8 mouse cellular contexts compared by ENCODE assay signal in the genomic region with DNA sequence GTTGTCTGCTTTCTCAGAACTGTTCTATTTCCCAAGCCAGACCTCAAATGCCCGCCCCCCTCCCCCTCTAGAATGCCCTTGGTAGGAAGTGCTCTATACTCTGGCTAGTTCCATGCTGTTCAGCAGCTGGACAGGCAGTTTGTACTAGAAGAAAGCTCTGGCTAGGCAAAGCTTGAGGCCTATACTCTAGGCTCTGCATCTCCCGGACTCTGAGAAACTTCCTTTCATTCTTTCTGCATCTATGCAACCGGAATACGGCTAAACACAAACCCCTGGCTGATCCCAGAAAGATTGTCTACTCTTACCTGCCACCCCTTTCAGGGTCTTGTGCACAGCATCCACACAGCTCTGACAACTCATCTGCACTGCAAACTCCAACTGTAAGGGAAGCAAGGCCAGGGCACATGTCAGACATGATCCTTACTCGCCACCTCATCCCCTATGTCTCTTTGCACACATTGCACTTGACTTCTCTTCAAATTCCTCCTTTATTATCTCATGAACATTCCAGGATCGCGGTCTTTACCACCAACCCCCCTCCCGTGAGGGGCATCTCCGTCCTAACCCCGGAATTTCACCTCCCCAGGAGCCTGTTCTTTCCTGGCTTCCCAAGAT. TPM values are rescaled to one million over a fixed set of nuclear protein-coding genes. Genes with fewer than 3 reads are reported as not detected.
DNase-seq lines count a peak whose midpoint lies in the region; ATAC-seq and TF ChIP-seq lines count a peak whose summit lies in the region.

No protein-coding gene starts in this region.

- no peaks in the 10 kb centered on the region; the same call in 1 of the 2 replicates for H3K27me3 ChIP-seq in kidney, postnatal 0 days (ENCODE audit: insufficient read depth, low read length)
- H3K27me3 ChIP-seq in hindbrain, embryonic 15.5 days = peaks cover 23% of the 10 kb centered on the region
- peaks cover 26% of the 10 kb centered on the region for H3K27me3 ChIP-seq in myocyte (ENCODE audit: control insufficient read depth, insufficient read depth, insufficient read length)

- H3K9ac ChIP-seq in kidney, postnatal 0 days (ENCODE audit: low read depth, low read length) = peak overlapping the region; percentile 72
- peak overlapping the region; percentile 60 for H3K9ac ChIP-seq in hindbrain, embryonic 15.5 days

- peak overlapping the region; percentile 55 for H3K4me3 ChIP-seq in kidney, postnatal 0 days (replicated peaks; ENCODE audit: low read depth, low read length)
- H3K4me3 ChIP-seq in bone marrow, adult 2 months (replicated peaks; ENCODE audit: control insufficient read depth, low read depth, low read length) = peak overlapping the region; percentile 71
- peak overlapping the region; percentile 56 for H3K4me3 ChIP-seq in hindbrain, embryonic 15.5 days
- H3K4me3 ChIP-seq in myocyte = peak overlapping the region; percentile 38

- H3K36me3 ChIP-seq in kidney, postnatal 0 days (ENCODE audit: insufficient read depth, low read length) = 0 out of 2 replicates have a peak, but pooled peaks cover 2% of the 10 kb centered on the region
- H3K36me3 ChIP-seq in hindbrain, embryonic 15.5 days = no peaks in the 10 kb centered on the region
- no peaks in the 10 kb centered on the region for H3K36me3 ChIP-seq in myocyte (ENCODE audit: control insufficient read depth, insufficient read depth)

- no peaks in the 10 kb centered on the region for H3K79me2 ChIP-seq in myocyte (ENCODE audit: control insufficient read depth, insufficient read depth)

- ATAC-seq in kidney, postnatal 0 days (replicated peaks; ENCODE audit: low FRiP score, low read depth) = peak; percentile 18; the same call in 1 of the 2 replicates
- ATAC-seq in hindbrain, embryonic 15.5 days (ENCODE audit: low FRiP score, low read depth) = no peak

- intact Hi-C loops in gastrocnemius, postnatal 14 days (cut with DNase I; ENCODE audit: low total_unique reads) = no loop called here

- H3K4me1 ChIP-seq in kidney, postnatal 0 days (replicated peaks; ENCODE audit: insufficient read depth, low read length) = 0 out of 2 replicates have a peak, but pooled peaks cover 7% of the 10 kb centered on the region
- peaks cover 1% of the 10 kb centered on the region; the same call in 1 of the 2 replicates for H3K4me1 ChIP-seq in bone marrow, adult 2 months (ENCODE audit: control insufficient read depth, insufficient read depth, low read length)
- peaks cover 17% of the 10 kb centered on the region for H3K4me1 ChIP-seq in hindbrain, embryonic 15.5 days (replicated peaks)

- peak; percentile 22 for DNase-seq in kidney, postnatal 0 days (ENCODE audit: low spot score)
- DNase-seq in kidney, postnatal 4 days = no peak
- no peak for DNase-seq in gastrocnemius, postnatal 14 days
- no peak for DNase-seq in cerebellum, adult 9-10 months
- no peak for DNase-seq in adrenal gland, postnatal 10 days

- H3ac ChIP-seq in myocyte (ENCODE audit: control insufficient read depth, insufficient read length) = peak overlapping the region; percentile 44

- peak overlapping the region; percentile 94 for H3K4me2 ChIP-seq in kidney, postnatal 0 days (ENCODE audit: low read length)
- H3K4me2 ChIP-seq in hindbrain, embryonic 15.5 days = peak overlapping the region; percentile 95
- H3K4me2 ChIP-seq in myocyte (ENCODE audit: low read depth) = peak overlapping the region; percentile 72

- H3K27ac ChIP-seq in kidney, postnatal 0 days = peak overlapping the region; percentile 60
- H3K27ac ChIP-seq in bone marrow, adult 2 months (ENCODE audit: control insufficient read depth, insufficient read depth, low read depth, low read length, poor library complexity) = no peak overlapping the region
- no peak overlapping the region for H3K27ac ChIP-seq in hindbrain, embryonic 15.5 days (replicated peaks)

- TF ChIP-seq CTCF in kidney, postnatal 0 days (IDR thresholded peaks at IDR 0.05; ENCODE audit: low read depth) = no peak
- TF ChIP-seq CTCF in bone marrow, adult 2 months (IDR thresholded peaks at IDR 0.05; ENCODE audit: control insufficient read depth, insufficient read depth, low read length) = no peak

- WGBS in kidney, postnatal 0 days = 24% methylated on average over 10 of the region's 10 CpGs
- WGBS in bone marrow, adult 2 months = 20% methylated on average over 10 of the region's 10 CpGs
- 36% methylated on average over 10 of the region's 10 CpGs for WGBS in hindbrain, embryonic 15.5 days

- TF ChIP-seq POLR2A in bone marrow, adult 2 months (IDR thresholded peaks at IDR 0.05; ENCODE audit: borderline replicate concordance, control insufficient read depth, low read depth, low read length) = no peak
- TF ChIP-seq POLR2A in myocyte (IDR thresholded peaks at IDR 0.05; ENCODE audit: insufficient read length, low read depth) = no peak

- H3K9me3 ChIP-seq in kidney, postnatal 0 days (replicated peaks; ENCODE audit: low read length) = no peaks in the 10 kb centered on the region
- no peaks in the 10 kb centered on the region for H3K9me3 ChIP-seq in hindbrain, embryonic 15.5 days

TF ChIP-seq in myocyte, 11 proteins besides CTCF, POLR2A, EP300 and RAD21:
- TF ChIP-seq USF1 (IDR thresholded peaks at IDR 0.05; ENCODE audit: low read depth) = no peak
- TF ChIP-seq SRF (IDR thresholded peaks at IDR 0.05; ENCODE audit: control insufficient read depth, insufficient read length, low read depth) = no peak
- no peak for TF ChIP-seq MAX (IDR thresholded peaks at IDR 0.05; ENCODE audit: low read depth)
- TF ChIP-seq CEBPB (IDR thresholded peaks at IDR 0.05; ENCODE audit: insufficient read depth, poor library complexity, severe bottlenecking) = no peak
- TF ChIP-seq MYOD1 (IDR thresholded peaks at IDR 0.05; ENCODE audit: control insufficient read depth in 1 of 3, insufficient read length in 2 of 3, low read depth in 2 of 3) = no peak
- no peak for TF ChIP-seq REST (IDR thresholded peaks at IDR 0.05; ENCODE audit: insufficient read depth, insufficient read length)
- TF ChIP-seq TCF3 (IDR thresholded peaks at IDR 0.05; ENCODE audit: insufficient read length, low read depth) = no peak
- no peak for TF ChIP-seq MYOG (IDR thresholded peaks at IDR 0.05; ENCODE audit: control insufficient read depth in 1 of 3, insufficient read depth in 1 of 3, insufficient read length in 2 of 3, low read depth in 2 of 3)
- TF ChIP-seq POLR2AphosphoS2 (IDR thresholded peaks at IDR 0.05; ENCODE audit: insufficient read length, low read depth) = no peak
- no peak for TF ChIP-seq TCF12 (IDR thresholded peaks at IDR 0.05; ENCODE audit: insufficient read depth, poor library complexity, severe bottlenecking)
- TF ChIP-seq E2F4 (IDR thresholded peaks at IDR 0.05; ENCODE audit: insufficient read depth) = no peak

RNA-seq across cellular contexts. Expression of a gene that starts 0.5 kb away (rescaled TPM):
- polyA plus RNA-seq in kidney, postnatal 0 days (2015; fragmentation: Nextera tagmentation; extraction: Ambion mirVana) = 72.9 and 82.1 TPM in 2 replicates
- polyA plus RNA-seq in bone marrow, adult 2 months (2011; ENCODE audit: insufficient read depth, insufficient read length, low replicate concordance, missing spikeins) = 77.4 and 91.7 TPM in 2 replicates
- polyA plus RNA-seq in hindbrain, embryonic 15.5 days (2015; fragmentation: Nextera tagmentation; extraction: Ambion mirVana) = 40.8 and 41.4 TPM in 2 replicates
- polyA plus RNA-seq in myocyte (2012; fragmentation: generic; extraction: Trizol) = 40.4 TPM
- total RNA-seq in gastrocnemius, postnatal 14 days (2021) = 10 to 100 TPM; 31.4 to 34.1 TPM
- total RNA-seq in adrenal gland, postnatal 10 days (2021) = 100 to 1,000 TPM; 109 to 114 TPM

RNA-seq across cellular contexts. Expression of a gene that starts 0.5 kb away (rescaled TPM):
- polyA plus RNA-seq in kidney, postnatal 0 days (2015; fragmentation: Nextera tagmentation; extraction: Ambion mirVana) = 0.04 TPM in 1 of 2 replicates, not detected in the other
- polyA plus RNA-seq in bone marrow, adult 2 months (2011; ENCODE audit: insufficient read depth, insufficient read length, low replicate concordance, missing spikeins) = not detected in 2 replicates
- polyA plus RNA-seq in hindbrain, embryonic 15.5 days (2015; fragmentation: Nextera tagmentation; extraction: Ambion mirVana) = 0.55 and 0.73 TPM in 2 replicates
- polyA plus RNA-seq in myocyte (2012; fragmentation: generic; extraction: Trizol) = 0.04 TPM
- total RNA-seq in gastrocnemius, postnatal 14 days (2021) = not detected
- under 1 TPM in 1 of 2 experiments, not detected in 1; 0.12 TPM for total RNA-seq in adrenal gland, postnatal 10 days (2021)

RNA-seq across cellular contexts. Expression of a gene that starts 16.3 kb away (rescaled TPM):
- 79.8 and 80.6 TPM in 2 replicates for polyA plus RNA-seq in kidney, postnatal 0 days (2015; fragmentation: Nextera tagmentation; extraction: Ambion mirVana)
- polyA plus RNA-seq in bone marrow, adult 2 months (2011; ENCODE audit: insufficient read depth, insufficient read length, low replicate concordance, missing spikeins) = 19.4 and 22.2 TPM in 2 replicates
- polyA plus RNA-seq in hindbrain, embryonic 15.5 days (2015; fragmentation: Nextera tagmentation; extraction: Ambion mirVana) = 76.5 and 78.7 TPM in 2 replicates
- 6.6 TPM for polyA plus RNA-seq in myocyte (2012; fragmentation: generic; extraction: Trizol)
- 10 to 100 TPM; 29.5 to 38.2 TPM for total RNA-seq in gastrocnemius, postnatal 14 days (2021)
- total RNA-seq in adrenal gland, postnatal 10 days (2021) = 100 to 1,000 TPM; 205 to 216 TPM

RNA-seq across cellular contexts. Expression of a gene that starts 27.2 kb away (rescaled TPM):
- 43.8 and 48.8 TPM in 2 replicates for polyA plus RNA-seq in kidney, postnatal 0 days (2015; fragmentation: Nextera tagmentation; extraction: Ambion mirVana)
- polyA plus RNA-seq in bone marrow, adult 2 months (2011; ENCODE audit: insufficient read depth, insufficient read length, low replicate concordance, missing spikeins) = 28.4 and 38.2 TPM in 2 replicates
- 62.4 and 64.8 TPM in 2 replicates for polyA plus RNA-seq in hindbrain, embryonic 15.5 days (2015; fragmentation: Nextera tagmentation; extraction: Ambion mirVana)
- 46.8 TPM for polyA plus RNA-seq in myocyte (2012; fragmentation: generic; extraction: Trizol)
- 10 to 100 TPM; 13.6 to 13.9 TPM for total RNA-seq in gastrocnemius, postnatal 14 days (2021)
- total RNA-seq in adrenal gland, postnatal 10 days (2021) = 10 to 100 TPM; 47.0 to 50.2 TPM

RNA-seq across cellular contexts. Expression of a gene that starts 27.2 kb away (rescaled TPM):
- polyA plus RNA-seq in kidney, postnatal 0 days (2015; fragmentation: Nextera tagmentation; extraction: Ambion mirVana) = 24.4 and 27.3 TPM in 2 replicates
- polyA plus RNA-seq in bone marrow, adult 2 months (2011; ENCODE audit: insufficient read depth, insufficient read length, low replicate concordance, missing spikeins) = 16.2 and 40.7 TPM in 2 replicates
- 22.9 and 23.9 TPM in 2 replicates for polyA plus RNA-seq in hindbrain, embryonic 15.5 days (2015; fragmentation: Nextera tagmentation; extraction: Ambion mirVana)
- polyA plus RNA-seq in myocyte (2012; fragmentation: generic; extraction: Trizol) = 8.1 TPM
- total RNA-seq in gastrocnemius, postnatal 14 days (2021) = 10 to 100 TPM in 1 of 2 experiments, 1 to 10 TPM in 1; 9.0 to 11.9 TPM
- total RNA-seq in adrenal gland, postnatal 10 days (2021) = 10 to 100 TPM; 18.7 to 19.9 TPM
